Mouse (Mus musculus) bone marrow macrophage, adult 2 months (primary cell): ENCODE data around the gene Slc29a3. TPM values are rescaled to one million over a fixed set of nuclear protein-coding genes. Genes with fewer than 3 reads are reported as not detected.
"Not testable (repeated sequence)": the region's sequence is repeated elsewhere in the genome, so short reads cannot be mapped to it uniquely, and the experiment has no call there.

Experiments used
- H3K27ac ChIP-seq: 2 replicates; pipeline ENCODE4 v1.5.1; 2012; ENCODE audit warnings: low read depth, low read length; ENCODE audit not compliant: insufficient read depth
- H3K4me1 ChIP-seq: 2 replicates; pipeline ENCODE4 v1.6.1; 2012; ENCODE audit warnings: low read length; ENCODE audit not compliant: control insufficient read depth, insufficient read depth
- H3K4me3 ChIP-seq: 2 replicates; pipeline ENCODE4 v1.5.1; 2012; ENCODE audit warnings: mild to moderate bottlenecking, low read length, moderate library complexity; ENCODE audit not compliant: insufficient read depth
- CTCF ChIP-seq: IDR thresholded peaks from 2 replicates; pipeline ENCODE4 v1.5.1; 2012; ENCODE audit warnings: low read depth, mild to moderate bottlenecking, low read length, moderate library complexity
- POLR2A ChIP-seq: IDR thresholded peaks from 2 replicates; pipeline ENCODE4 v1.6.1; 2012; ENCODE audit warnings: mild to moderate bottlenecking, low read depth, low read length, borderline replicate concordance
- polyA plus RNA-seq: library from polyadenylated mRNA; stranded (reverse); fragments of >200 nt; gene quantifications from 2 replicates; pipeline ENCODE4 v1.2.4, GENCODE M21; 2012; ENCODE audit not compliant: missing spikeins, insufficient read depth, insufficient read length

Slc29a3 gene
- polyA plus RNA-seq, 1 experiment = 50.8 TPM

GRCm38 (mm10) chr10:60732397-60732861 is 20.2 kb downstream of the Slc29a3 start:
- H3K4me1 ChIP-seq = peaks cover 18% of the 10 kb centered on the region
- no peak for TF ChIP-seq POLR2A
- no peak for TF ChIP-seq CTCF
- H3K4me3 ChIP-seq = no peak overlapping the region
- H3K27ac ChIP-seq = no peak overlapping the region

GRCm38 (mm10) chr10:60731742-60732141 is 20.9 kb downstream of the Slc29a3 start:
- peaks cover 13% of the 10 kb centered on the region for H3K4me1 ChIP-seq
- no peak overlapping the region for H3K27ac ChIP-seq
- TF ChIP-seq POLR2A (no peak), CTCF (no peak)
- H3K4me3 ChIP-seq = no peak overlapping the region

- TF ChIP-seq CTCF (no peak), POLR2A (no peak)
- H3K27ac ChIP-seq = no peak overlapping the region
- no peak overlapping the region for H3K4me3 ChIP-seq
- no peaks in the 10 kb centered on the region for H3K4me1 ChIP-seq
These were observed 25.3 kb downstream of the Slc29a3 start for GRCm38 (mm10) chr10:60727301-60727700.

- H3K27ac ChIP-seq = no peak overlapping the region
- no peaks in the 10 kb centered on the region for H3K4me1 ChIP-seq
- no peak overlapping the region for H3K4me3 ChIP-seq
- TF ChIP-seq CTCF (no peak), POLR2A (no peak)
These were observed 25.7 kb downstream of the Slc29a3 start for GRCm38 (mm10) chr10:60726896-60727295.

GRCm38 (mm10) chr10:60724496-60724895 is 28.1 kb downstream of the Slc29a3 start:
- TF ChIP-seq POLR2A (no peak), CTCF (no peak)
- no peak overlapping the region for H3K27ac ChIP-seq
- H3K4me1 ChIP-seq = no peaks in the 10 kb centered on the region
- H3K4me3 ChIP-seq = no peak overlapping the region

- Histone ChIP-seq H3K4me1 (no peaks in the 10 kb centered on the region), H3K4me3 (no peak overlapping the region)
- TF ChIP-seq CTCF (no peak; the same call in 1 of the 2 replicates), POLR2A (no peak)
These were observed 29.2 kb downstream of the Slc29a3 start for GRCm38 (mm10) chr10:60723345-60723744.

GRCm38 (mm10) chr10:60721640-60722039 is 31.0 kb downstream of the Slc29a3 start:
- Histone ChIP-seq H3K27ac (no peak overlapping the region), H3K4me1 (no peaks in the 10 kb centered on the region), H3K4me3 (no peak overlapping the region)
- TF ChIP-seq POLR2A (no peak), CTCF (no peak)

More at GRCm38 (mm10) chr10:60723345-60723744, 29.2 kb downstream of the Slc29a3 start:
- no peak overlapping the region for H3K27ac ChIP-seq

- TF ChIP-seq CTCF (no peak), POLR2A (no peak)
- Histone ChIP-seq H3K4me3 (no peak overlapping the region), H3K4me1 (no peaks in the 10 kb centered on the region), H3K27ac (no peak overlapping the region)
These were observed 32.1 kb downstream of the Slc29a3 start for GRCm38 (mm10) chr10:60720461-60720860.

GRCm38 (mm10) chr10:60718491-60718890 is 34.1 kb downstream of the Slc29a3 start:
- TF ChIP-seq POLR2A (no peak), CTCF (no peak)
- Histone ChIP-seq H3K4me3 (no peak overlapping the region), H3K27ac (no peak overlapping the region), H3K4me1 (no peaks in the 10 kb centered on the region)

GRCm38 (mm10) chr10:60716449-60716848 is 36.1 kb downstream of the Slc29a3 start:
- H3K27ac ChIP-seq = no peak overlapping the region
- TF ChIP-seq POLR2A (no peak), CTCF (no peak)
- H3K4me3 ChIP-seq = no peak overlapping the region
- no peaks in the 10 kb centered on the region for H3K4me1 ChIP-seq

- H3K4me1 ChIP-seq, H3K27ac ChIP-seq, H3K4me3 ChIP-seq: not testable (repeated sequence)
These were observed 40.3 kb downstream of the Slc29a3 start for GRCm38 (mm10) chr10:60712299-60712698.
